Mouse (Mus musculus) C2C12 (cell line): ENCODE measurements around the gene Usp39. TPM values are rescaled to one million over a fixed set of nuclear protein-coding genes. Genes with fewer than 3 reads are reported as not detected.

Source experiments
- H3K27me3 ChIP-seq: one replicate; pipeline ENCODE4 v1.6.1; 2011; ENCODE audit not compliant: control insufficient read depth, insufficient read depth, insufficient read length
- H3K36me3 ChIP-seq: one replicate; pipeline ENCODE4 v1.6.1; 2011; ENCODE audit not compliant: control insufficient read depth, insufficient read depth
- H3K4me3 ChIP-seq: one replicate; pipeline ENCODE4 v1.5.1; 2011; ENCODE audit warnings: mild to moderate bottlenecking, control low read depth; ENCODE audit not compliant: poor library complexity, insufficient read depth, severe bottlenecking
- H3K79me2 ChIP-seq: one replicate; pipeline ENCODE4 v1.6.1; 2011; ENCODE audit not compliant: control insufficient read depth, insufficient read depth
- H3K79me3 ChIP-seq: one replicate; pipeline ENCODE4 v1.6.1; 2011; ENCODE audit warnings: low read depth, control low read depth
- H3ac ChIP-seq: one replicate; pipeline ENCODE3; 2011; ENCODE audit warnings: low read depth; ENCODE audit not compliant: control insufficient read depth, insufficient read length
- CEBPB ChIP-seq: IDR thresholded peaks from one replicate; pipeline ENCODE4 v1.6.1; 2011; ENCODE audit warnings: low read depth, mild to moderate bottlenecking, control low read depth, moderate library complexity
- CTCF ChIP-seq: IDR thresholded peaks from one replicate; pipeline ENCODE4 v1.5.1; 2011; ENCODE audit not compliant: control insufficient read depth, insufficient read depth, insufficient read length
- FOSL1 ChIP-seq: IDR thresholded peaks from one replicate; pipeline ENCODE4 v1.8.0; 2011; ENCODE audit warnings: mild to moderate bottlenecking, low read length; ENCODE audit not compliant: poor library complexity, insufficient read depth, severe bottlenecking
- MAX ChIP-seq: IDR thresholded peaks from one replicate; pipeline ENCODE4 v1.6.1; 2011; ENCODE audit warnings: mild to moderate bottlenecking, control low read depth
- MYOD1 ChIP-seq: IDR thresholded peaks from one replicate; pipeline ENCODE4 v1.6.1; 2011; ENCODE audit warnings: low read depth; ENCODE audit not compliant: control insufficient read depth, insufficient read length
- MYOG ChIP-seq: IDR thresholded peaks from one replicate; pipeline ENCODE4 v1.6.1; 2011; ENCODE audit not compliant: control insufficient read depth, insufficient read length; ENCODE audit errors: extremely low read depth
- USF1 ChIP-seq: IDR thresholded peaks from one replicate; pipeline ENCODE4 v1.6.1; 2011; ENCODE audit warnings: low read depth, mild to moderate bottlenecking, control low read depth, moderate library complexity
- polyA plus RNA-seq: library from polyadenylated mRNA; unstranded; fragments of >200 nt; fragmentation: generic; extraction: Trizol; gene quantifications from one replicate; pipeline ENCODE4 v1.2.1, GENCODE M21; 2012; ENCODE audit warnings: missing spikeins

The Usp39 gene
- polyA plus RNA-seq, 1 experiment: 67.4 TPM

GRCm38 (mm10) chr6:72270258-72270657 is 74.7 kb downstream of the Usp39 start:
- no peak for TF ChIP-seq USF1
- TF ChIP-seq CTCF: no peak
- TF ChIP-seq MAX: no peak
- TF ChIP-seq MYOG: no peak
- TF ChIP-seq FOSL1: no peak
- no peak for TF ChIP-seq MYOD1
- TF ChIP-seq CEBPB: no peak
- H3K36me3 ChIP-seq: no peaks in the 10 kb centered on the region
- H3K79me2 ChIP-seq: no peaks in the 10 kb centered on the region
- H3K79me3 ChIP-seq: no peaks in the 10 kb centered on the region
- H3ac ChIP-seq: no peak overlapping the region
- no peak overlapping the region for H3K4me3 ChIP-seq
- H3K27me3 ChIP-seq: no peaks in the 10 kb centered on the region

Other genes starting within 250 kb of the Usp39 start
- 27.6 TPM for gene St3gal5, start 247.6 kb downstream of the Usp39 start, polyA plus RNA-seq
- 34.4 TPM for gene Atoh8, start 109.6 kb downstream of the Usp39 start, polyA plus RNA-seq
- gene Sftpb, start 40.6 kb downstream of the Usp39 start, polyA plus RNA-seq: not detected
- 5.2 TPM for gene 0610030E20Rik, start 2.1 kb upstream of the Usp39 start, polyA plus RNA-seq
- gene Tmem150a, start 10.3 kb upstream of the Usp39 start, polyA plus RNA-seq: 25.2 TPM
- 108 TPM for gene Rnf181, start 21.8 kb upstream of the Usp39 start, polyA plus RNA-seq
- gene Vamp5, start 35.3 kb upstream of the Usp39 start, polyA plus RNA-seq: 91.3 TPM
- gene Vamp8, start 45.5 kb upstream of the Usp39 start, polyA plus RNA-seq: 147 TPM
- 12.2 TPM for gene Ggcx, start 69.1 kb upstream of the Usp39 start, polyA plus RNA-seq
- 165 TPM for gene Mat2a, start 94.4 kb upstream of the Usp39 start, polyA plus RNA-seq
- gene Sh2d6, start 176.5 kb upstream of the Usp39 start, polyA plus RNA-seq: 0.26 TPM
- gene Capg, start 199.2 kb upstream of the Usp39 start, polyA plus RNA-seq: 487 TPM